Mouse (Mus musculus) MEL (cell line): ENCODE data around the gene Msantd2. TPM values are rescaled to one million over a fixed set of nuclear protein-coding genes. Genes with fewer than 3 reads are reported as not detected.

Source experiments
- DNase-seq: peaks from one replicate; pipeline ENCODE4 v3.0.0; 2011; ENCODE audit warnings: low read depth, low spot score
- H3K27ac ChIP-seq: 2 replicates; pipeline ENCODE4 v1.5.1; 2012; ENCODE audit warnings: low read depth, mild to moderate bottlenecking, control low read depth, low read length, moderate library complexity; ENCODE audit not compliant: control insufficient read depth
- H3K27me3 ChIP-seq, 2 experiments: fragments of 150-350 bp in 1 of 2; sonication (generic) in 1 of 2; 2 replicates each; pipeline ENCODE4 v1.6.1; 2012; ENCODE audit warnings: low read length in 2 of 2, mild to moderate bottlenecking in 2 of 2, improper control_type of control experiment in 1 of 2, moderate library complexity in 1 of 2; ENCODE audit not compliant: insufficient read depth in 2 of 2, control insufficient read depth in 1 of 2
- H3K36me3 ChIP-seq, 2 experiments: 2 replicates each; pipeline ENCODE4 v1.6.1; 2012 to 2014; ENCODE audit warnings: low read length in 2 of 2, improper control_type of control experiment in 1 of 2, inconsistent platforms in 1 of 2, mild to moderate bottlenecking in 1 of 2; ENCODE audit not compliant: insufficient read depth in 2 of 2, control insufficient read depth in 1 of 2
- H3K4me1 ChIP-seq, 2 experiments: fragments of 150-350 bp in 1 of 2; sonication (generic) in 1 of 2; 2 replicates each; pipeline ENCODE4 v1.6.1; 2012; ENCODE audit warnings: low read length in 2 of 2, improper control_type of control experiment in 1 of 2, mild to moderate bottlenecking in 1 of 2; ENCODE audit not compliant: insufficient read depth in 2 of 2, control insufficient read depth in 1 of 2
- H3K4me3 ChIP-seq, 2 experiments: fragments of 150-350 bp in 1 of 2; sonication (generic) in 1 of 2; 2 replicates each; pipeline ENCODE4 v1.5.1; 2012; ENCODE audit warnings: low read depth in 2 of 2, low read length in 2 of 2, mild to moderate bottlenecking in 2 of 2, moderate library complexity in 2 of 2, control low read depth in 1 of 2, improper control_type of control experiment in 1 of 2; ENCODE audit not compliant: control insufficient read depth in 1 of 2, insufficient read depth in 1 of 2
- H3K79me2 ChIP-seq: 2 replicates; pipeline ENCODE4 v1.6.1; 2012; ENCODE audit warnings: mild to moderate bottlenecking, low read length, moderate library complexity; ENCODE audit not compliant: control insufficient read depth, poor library complexity, insufficient read depth
- H3K9ac ChIP-seq: 2 replicates; pipeline ENCODE4 v1.6.1; 2012; ENCODE audit warnings: low read depth, mild to moderate bottlenecking, control low read depth, low read length, moderate library complexity; ENCODE audit not compliant: control insufficient read depth, poor library complexity, severe bottlenecking
- H3K9me3 ChIP-seq: fragments of 150-350 bp; sonication (generic); replicated peaks from 2 replicates; pipeline ENCODE4 v1.6.1; 2012; ENCODE audit warnings: mild to moderate bottlenecking, low read length, improper control_type of control experiment, moderate library complexity; ENCODE audit not compliant: insufficient read depth
- BHLHE40 ChIP-seq: IDR thresholded peaks from 2 replicates; pipeline ENCODE4 v1.6.1; 2012; ENCODE audit warnings: low read depth, mild to moderate bottlenecking, inconsistent platforms, low read length, improper control_type of control experiment, borderline replicate concordance
- CHD1 ChIP-seq: IDR thresholded peaks from 2 replicates; pipeline ENCODE4 v1.6.1; 2012; ENCODE audit warnings: low read depth, mild to moderate bottlenecking, inconsistent platforms, low read length, improper control_type of control experiment
- CHD2 ChIP-seq: IDR thresholded peaks from 2 replicates; pipeline ENCODE4 v1.6.1; 2011; ENCODE audit warnings: low read length, improper control_type of control experiment
- CTCF ChIP-seq, 3 experiments: IDR thresholded peaks in 2 of 3; conservative IDR thresholded peaks in 1 of 3; 2 replicates each; pipeline ENCODE4 v1.5.1; 2011 to 2012; ENCODE audit warnings: low read length in 3 of 3, low read depth in 2 of 3, mild to moderate bottlenecking in 2 of 3, improper control_type of control experiment in 1 of 3, inconsistent platforms in 1 of 3, mixed read lengths in 1 of 3, moderate library complexity in 1 of 3; ENCODE audit not compliant: control insufficient read depth in 1 of 3, insufficient read depth in 1 of 3, poor library complexity in 1 of 3, severe bottlenecking in 1 of 3
- E2F4 ChIP-seq: IDR thresholded peaks from 2 replicates; pipeline ENCODE4 v1.6.1; 2011; ENCODE audit warnings: low read depth, low read length, improper control_type of control experiment, borderline replicate concordance
- ELF1 ChIP-seq: IDR thresholded peaks from 2 replicates; pipeline ENCODE4 v1.6.1; 2014; ENCODE audit warnings: low read depth, mild to moderate bottlenecking, inconsistent platforms, low read length, improper control_type of control experiment, moderate library complexity
- EP300 ChIP-seq, 2 experiments: IDR thresholded peaks; 2 replicates each; pipeline ENCODE4 v1.6.1; 2011; ENCODE audit warnings: improper control_type of control experiment in 2 of 2, low read length in 2 of 2, low read depth in 1 of 2, mild to moderate bottlenecking in 1 of 2
- ETS1 ChIP-seq: IDR thresholded peaks from 2 replicates; pipeline ENCODE4 v1.6.1; 2012; ENCODE audit warnings: low read depth, mild to moderate bottlenecking, inconsistent platforms, low read length, improper control_type of control experiment, moderate library complexity
- GABPA ChIP-seq: IDR thresholded peaks from 2 replicates; pipeline ENCODE4 v1.6.1; 2012; ENCODE audit warnings: low read depth, mild to moderate bottlenecking, inconsistent platforms, low read length, improper control_type of control experiment, moderate library complexity
- GATA1 ChIP-seq: IDR thresholded peaks from 2 replicates; pipeline ENCODE4 v1.6.1; 2011; ENCODE audit warnings: low read depth, low read length, improper control_type of control experiment
- HCFC1 ChIP-seq: IDR thresholded peaks from 2 replicates; pipeline ENCODE4 v1.6.1; 2012; ENCODE audit warnings: low read depth, mild to moderate bottlenecking, inconsistent platforms, low read length, improper control_type of control experiment, moderate library complexity
- JUND ChIP-seq: IDR thresholded peaks from 2 replicates; pipeline ENCODE4 v1.6.1; 2011; ENCODE audit warnings: low read depth, mild to moderate bottlenecking, improper control_type of control experiment, low read length
- MAFK ChIP-seq: IDR thresholded peaks from 2 replicates; pipeline ENCODE4 v1.6.1; 2011; ENCODE audit warnings: low read depth, mild to moderate bottlenecking, low read length, improper control_type of control experiment, borderline replicate concordance
- MAX ChIP-seq: IDR thresholded peaks from 2 replicates; pipeline ENCODE4 v1.6.1; 2011; ENCODE audit warnings: low read length, improper control_type of control experiment
- MAZ ChIP-seq: IDR thresholded peaks from 2 replicates; pipeline ENCODE4 v1.6.1; 2012; ENCODE audit warnings: low read depth, mild to moderate bottlenecking, inconsistent platforms, low read length, improper control_type of control experiment
- MEF2A ChIP-seq: IDR thresholded peaks from 2 replicates; pipeline ENCODE4 v1.6.1; 2014; ENCODE audit warnings: low read depth, mild to moderate bottlenecking, inconsistent platforms, low read length, improper control_type of control experiment; ENCODE audit not compliant: poor library complexity, insufficient replicate concordance, severe bottlenecking; ENCODE audit errors: extremely low read depth
- MXI1 ChIP-seq: IDR thresholded peaks from 2 replicates; pipeline ENCODE4 v1.6.1; 2011; ENCODE audit warnings: mild to moderate bottlenecking, low read depth, low read length, improper control_type of control experiment
- MYB ChIP-seq: IDR thresholded peaks from 2 replicates; pipeline ENCODE4 v1.6.1; 2011; ENCODE audit warnings: mild to moderate bottlenecking, low read depth, low read length, improper control_type of control experiment
- NRF1 ChIP-seq: IDR thresholded peaks from 2 replicates; pipeline ENCODE4 v1.6.1; 2014; ENCODE audit warnings: low read depth, mild to moderate bottlenecking, inconsistent platforms, low read length, improper control_type of control experiment, moderate library complexity; ENCODE audit not compliant: poor library complexity, insufficient read depth, severe bottlenecking
- POLR2A ChIP-seq, 2 experiments: IDR thresholded peaks; 2 replicates each; pipeline ENCODE4 v1.6.1; 2011 to 2012; ENCODE audit warnings: low read length in 2 of 2, mild to moderate bottlenecking in 2 of 2, control low read depth in 1 of 2, improper control_type of control experiment in 1 of 2, low read depth in 1 of 2, moderate library complexity in 1 of 2; ENCODE audit not compliant: control insufficient read depth in 1 of 2, insufficient read depth in 1 of 2, poor library complexity in 1 of 2
- POLR2AphosphoS2 ChIP-seq: IDR thresholded peaks from 2 replicates; pipeline ENCODE4 v1.6.1; 2011; ENCODE audit warnings: low read length, improper control_type of control experiment
- POLR2AphosphoS5 ChIP-seq: IDR thresholded peaks from 2 replicates; pipeline ENCODE4 v1.6.1; 2012; ENCODE audit warnings: low read depth, borderline replicate concordance, mild to moderate bottlenecking, inconsistent platforms, low read length, moderate library complexity, mixed read lengths
- RAD21 ChIP-seq: IDR thresholded peaks from 2 replicates; pipeline ENCODE4 v1.6.1; 2011; ENCODE audit warnings: mild to moderate bottlenecking, low read depth, low read length, improper control_type of control experiment
- RCOR1 ChIP-seq: IDR thresholded peaks from 2 replicates; pipeline ENCODE4 v1.6.1; 2012; ENCODE audit warnings: low read depth, mild to moderate bottlenecking, inconsistent platforms, low read length, improper control_type of control experiment
- SIN3A ChIP-seq: IDR thresholded peaks from 2 replicates; pipeline ENCODE4 v1.6.1; 2012; ENCODE audit warnings: low read length, improper control_type of control experiment, inconsistent platforms
- SMC3 ChIP-seq: IDR thresholded peaks from 2 replicates; pipeline ENCODE4 v1.6.1; 2011; ENCODE audit warnings: low read depth, low read length, improper control_type of control experiment
- TAL1 ChIP-seq: IDR thresholded peaks from 2 replicates; pipeline ENCODE4 v1.6.1; 2012; ENCODE audit warnings: mild to moderate bottlenecking, inconsistent platforms, low read length, moderate library complexity, mixed read lengths
- TBP ChIP-seq: IDR thresholded peaks from 2 replicates; pipeline ENCODE4 v1.8.0; 2011; ENCODE audit warnings: low read depth, low read length, improper control_type of control experiment
- UBTF ChIP-seq: IDR thresholded peaks from 2 replicates; pipeline ENCODE4 v1.6.1; 2012; ENCODE audit warnings: low read depth, mild to moderate bottlenecking, inconsistent platforms, low read length, improper control_type of control experiment, moderate library complexity, borderline replicate concordance; ENCODE audit not compliant: insufficient read depth
- USF1 ChIP-seq: IDR thresholded peaks from 2 replicates; pipeline ENCODE4 v1.6.1; 2014; ENCODE audit warnings: low read depth, mild to moderate bottlenecking, inconsistent platforms, low read length, improper control_type of control experiment, moderate library complexity
- USF2 ChIP-seq, 2 experiments: IDR thresholded peaks; 2 replicates each; pipeline ENCODE4 v1.6.1; 2011 to 2012; ENCODE audit warnings: improper control_type of control experiment in 2 of 2, low read length in 2 of 2, borderline replicate concordance in 1 of 2, inconsistent platforms in 1 of 2, low read depth in 1 of 2, mild to moderate bottlenecking in 1 of 2; ENCODE audit not compliant: insufficient read depth in 1 of 2
- ZKSCAN1 ChIP-seq: IDR thresholded peaks from 2 replicates; pipeline ENCODE4 v1.6.1; 2012; ENCODE audit warnings: low read depth, mild to moderate bottlenecking, inconsistent platforms, low read length, improper control_type of control experiment, moderate library complexity
- ZNF384 ChIP-seq: IDR thresholded peaks from 2 replicates; pipeline ENCODE4 v1.6.1; 2012; ENCODE audit warnings: low read depth, mild to moderate bottlenecking, inconsistent platforms, low read length, improper control_type of control experiment
- polyA plus RNA-seq, 2 experiments: library from polyadenylated mRNA; stranded (reverse) in 1 of 2; unstranded in 1 of 2; fragments of >175 nt in 1 of 2; fragments of >200 nt in 1 of 2; gene quantifications; 2 replicates each; pipeline versions ENCODE4 v1.2.1 to v1.2.4; 2012; ENCODE audit warnings: low replicate concordance in 2 of 2, low read depth in 1 of 2; ENCODE audit not compliant: insufficient read length in 2 of 2, insufficient read depth in 1 of 2, missing spikeins in 1 of 2
- total RNA-seq: library from RNA; depleted of rRNA; stranded (reverse); fragments of 300-350 nt; gene quantifications from 2 replicates; pipeline ENCODE4 v1.2.3, GENCODE M21; 2012

Msantd2 gene
- total and polyA plus RNA-seq, 3 experiments = 15.5 to 26.2 TPM; not detected in 1

GRCm38 (mm10) chr9:37552536-37553293 is 63.6 kb downstream of the Msantd2 start, which contains the start of gene Nrgn (continued):
- TF ChIP-seq TBP = 0 out of 2 replicates have a peak, but pooled peaks have one; percentile 13
- TF ChIP-seq CHD2 = no peak
- no peak for TF ChIP-seq UBTF
- TF ChIP-seq RCOR1 = 0 out of 2 replicates have a peak, but pooled peaks have one; percentile 6
- TF ChIP-seq ELF1 = no peak
- TF ChIP-seq MAFK = no peak
- no peak for TF ChIP-seq MEF2A
- no peak for TF ChIP-seq TAL1
- no peak for TF ChIP-seq MYB
- no peak for TF ChIP-seq POLR2AphosphoS5
- no peak for TF ChIP-seq USF2 (IDR thresholded peaks at IDR 0.05; ENCODE audit: borderline replicate concordance in 1 of 2, insufficient read depth in 1 of 2, low read depth in 1 of 2, low read length in 2 of 2)
- 0 out of 2 replicates have a peak, but pooled peaks have one; percentile 19 for TF ChIP-seq SIN3A
- TF ChIP-seq JUND = no peak

DNA sequence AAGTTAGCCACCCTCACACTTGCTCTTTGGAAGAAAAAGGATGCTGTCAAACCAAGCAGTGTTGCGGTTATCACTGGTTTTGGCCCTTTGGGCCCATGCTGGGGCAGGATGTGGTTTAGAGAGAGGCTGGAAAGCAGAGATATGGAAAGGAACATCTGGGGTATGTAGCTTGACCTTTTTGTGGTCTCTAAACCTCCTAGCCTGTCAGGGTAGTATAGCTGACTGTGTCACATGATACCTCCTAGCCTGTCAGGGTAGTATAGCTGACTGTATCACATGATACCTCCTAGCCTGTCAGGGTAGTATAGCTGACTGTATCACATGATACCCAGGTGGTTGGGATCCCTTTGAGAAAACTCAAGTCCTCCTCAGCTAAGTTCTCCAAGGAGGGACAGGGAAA is 65.2 kb downstream of the Msantd2 start:
- no peak overlapping the region for H3K9ac ChIP-seq
- peak overlapping the region; percentile 75 for H3K27ac ChIP-seq
- peaks cover 6 to 27% of the 10 kb centered on the region in 2 experiments for H3K4me1 ChIP-seq
- no peaks in the 10 kb centered on the region for H3K9me3 ChIP-seq
- H3K79me2 ChIP-seq = no peaks in the 10 kb centered on the region
- no peaks in the 10 kb centered on the region for H3K27me3 ChIP-seq
- H3K36me3 ChIP-seq = peaks cover 0 to 24% of the 10 kb centered on the region in 2 experiments; a peak in 2 of 4 replicates
- no peak overlapping the region for H3K4me3 ChIP-seq
- peak; percentile 83 for DNase-seq
- TF ChIP-seq EP300 (IDR thresholded peaks at IDR 0.05; ENCODE audit: low read depth in 1 of 2, low read length in 2 of 2) (peak; percentile 91 to 94), ZKSCAN1 (no peak), USF1 (peak; percentile 93), MYB (no peak), CHD1 (no peak), E2F4 (no peak), NRF1 (no peak), POLR2AphosphoS5 (no peak), HCFC1 (0 out of 2 replicates have a peak, but pooled peaks have one; percentile 45), GATA1 (peak; percentile 86), ZNF384 (no peak), MEF2A (no peak), MAX (peak; percentile 75), MXI1 (peak; percentile 53; the same call in 1 of the 2 replicates), BHLHE40 (no peak), GABPA (no peak), ETS1 (peak; percentile 89), POLR2A (IDR thresholded peaks at IDR 0.05; ENCODE audit: control insufficient read depth in 1 of 2, insufficient read depth in 1 of 2, low read depth in 1 of 2, low read length in 2 of 2, poor library complexity in 1 of 2) (no peak), POLR2AphosphoS2 (no peak), CHD2 (no peak), SMC3 (no peak), CTCF (IDR thresholded peaks at IDR 0.05 in 2 of 3, conservative IDR thresholded peaks at IDR 0.05 in 1 of 3; ENCODE audit: control insufficient read depth in 1 of 3, insufficient read depth in 1 of 3, low read depth in 2 of 3, low read length in 3 of 3, poor library complexity in 1 of 3, severe bottlenecking in 1 of 3) (no peak), MAZ (no peak), RAD21 (no peak), SIN3A (peak; percentile 78), JUND (no peak), TBP (peak; percentile 50; the same call in 1 of the 2 replicates)
